Mouse (Mus musculus) 416B (cell line): Measurements from ENCODE around the gene Bid.
A peak's percentile ranks its signal among the peaks of the same experiment; 100 is the strongest.
"Not testable (repeated sequence)": the region's sequence is repeated elsewhere in the genome, so short reads cannot be mapped to it uniquely, and the experiment has no call there.

Source experiments
- DNase-seq: peaks from one replicate; pipeline ENCODE4 v3.0.0; 2011; ENCODE audit warnings: low read depth

Bid gene

GRCm38 (mm10) chr6:120903450-120903912, 13.2 kb downstream of the Bid start:
- DNase-seq, result peak; percentile 63

- DNase-seq, result peak; percentile 92
Measured at GRCm38 (mm10) chr6:120901776-120902645, 14.6 kb downstream of the Bid start.

GRCm38 (mm10) chr6:120898188-120898833, 18.3 kb downstream of the Bid start:
- DNase-seq, result peak; percentile 72

- DNase-seq, result peak; percentile 90
Measured at GRCm38 (mm10) chr6:120894524-120894923, 22.1 kb downstream of the Bid start.

- DNase-seq, result no peak
Measured at GRCm38 (mm10) chr6:120894089-120894488, 22.6 kb downstream of the Bid start.

GRCm38 (mm10) chr6:120886696-120887095, 30.0 kb downstream of the Bid start:
- no peak for DNase-seq

- DNase-seq, result no peak
Measured at GRCm38 (mm10) chr6:120884436-120884835, 32.2 kb downstream of the Bid start.

GRCm38 (mm10) chr6:120879046-120879445, 37.6 kb downstream of the Bid start:
- DNase-seq, result no peak

GRCm38 (mm10) chr6:120873874-120874273, 42.8 kb downstream of the Bid start:
- peak; percentile 21 for DNase-seq

- no peak for DNase-seq
Measured at GRCm38 (mm10) chr6:120871286-120871685, 45.4 kb downstream of the Bid start.

GRCm38 (mm10) chr6:120868824-120869223, 47.8 kb downstream of the Bid start:
- no peak for DNase-seq

GRCm38 (mm10) chr6:120866051-120866814, 50.4 kb downstream of the Bid start:
- peak; percentile 87 for DNase-seq

GRCm38 (mm10) chr6:120860079-120860478, 56.6 kb downstream of the Bid start:
- DNase-seq, result no peak

- no peak for DNase-seq
Measured at GRCm38 (mm10) chr6:120858217-120858711, 58.4 kb downstream of the Bid start.

- DNase-seq, result no peak
Measured at GRCm38 (mm10) chr6:120854413-120854812, 62.2 kb downstream of the Bid start.

GRCm38 (mm10) chr6:120850720-120851119, 65.9 kb downstream of the Bid start:
- DNase-seq, result not testable (repeated sequence)
